Mouse (Mus musculus) cerebellum, postnatal 10 days (tissue): ENCODE results near the gene Aldh3b1.
A peak's percentile ranks its signal among the peaks of the same experiment; 100 is the strongest.
"Not testable (repeated sequence)": the region's sequence is repeated elsewhere in the genome, so short reads cannot be mapped to it uniquely, and the experiment has no call there.

Experiments used
- DNase-seq, 2 experiments: peaks; one replicate each; pipeline ENCODE4 v3.0.0; 2021; ENCODE audit warnings: mixed read lengths in 2 of 2

Gene Aldh3b1

DNA sequence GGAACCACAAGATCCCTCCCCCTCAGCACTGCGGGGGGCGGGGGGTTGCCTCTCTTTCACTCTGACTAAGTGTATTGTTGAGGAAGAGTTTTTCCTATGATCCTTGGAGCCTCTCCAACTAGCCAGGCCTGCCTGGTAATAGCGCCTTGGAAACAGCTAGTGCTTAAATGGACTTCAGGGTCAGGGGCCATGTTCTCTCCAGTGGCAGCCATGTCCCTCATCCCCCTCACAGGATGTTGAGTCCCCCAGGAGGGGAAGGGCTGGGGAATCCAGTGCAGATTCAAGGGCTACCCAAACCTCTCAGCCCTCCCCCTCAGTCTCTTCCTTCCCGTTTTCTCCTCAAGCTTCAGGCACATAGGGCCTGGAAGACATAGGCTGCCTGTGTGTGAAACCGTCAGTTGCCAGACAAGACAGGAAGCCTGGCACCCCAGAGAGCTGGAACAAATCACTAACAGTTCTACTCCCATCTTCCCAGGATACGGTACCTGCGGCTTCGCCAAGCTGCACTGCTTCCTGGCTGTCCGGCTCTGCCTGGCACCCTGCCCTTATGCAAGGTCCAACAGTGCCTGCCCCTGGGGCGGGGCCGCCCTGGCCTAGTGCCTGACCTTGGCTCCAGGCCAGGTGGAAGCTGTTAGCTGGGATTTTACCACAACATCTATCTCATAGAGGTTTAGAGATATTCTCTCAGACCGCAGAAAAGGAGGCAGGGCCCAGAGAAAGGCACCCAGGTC is at the start of gene Aldh3b1:
Gene Aldh3b1, minus strand, starts transcription at position 598 of the 731 bp plus-strand sequence.
- peak; percentile 87 to 91 for DNase-seq

DNA sequence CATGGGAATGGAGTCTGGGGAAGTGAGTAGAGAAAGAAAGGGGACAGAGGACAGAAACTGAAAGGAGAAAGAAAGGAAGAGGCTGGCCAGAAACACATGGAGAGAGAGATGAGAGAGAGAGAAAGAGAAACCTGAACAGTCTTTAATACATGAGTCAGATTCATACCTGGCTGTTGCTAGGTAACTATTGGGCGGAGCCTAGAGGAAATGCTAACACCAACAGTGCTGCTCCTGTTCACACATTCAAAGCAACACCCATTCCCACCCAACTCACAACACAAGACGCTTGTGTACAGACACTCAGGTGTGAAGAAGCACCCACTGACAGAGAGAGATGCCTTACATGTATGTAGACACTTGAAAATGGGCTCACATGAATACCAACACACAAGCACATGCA is 46.3 kb upstream of the Aldh3b1 start:
- no peak for DNase-seq

DNA sequence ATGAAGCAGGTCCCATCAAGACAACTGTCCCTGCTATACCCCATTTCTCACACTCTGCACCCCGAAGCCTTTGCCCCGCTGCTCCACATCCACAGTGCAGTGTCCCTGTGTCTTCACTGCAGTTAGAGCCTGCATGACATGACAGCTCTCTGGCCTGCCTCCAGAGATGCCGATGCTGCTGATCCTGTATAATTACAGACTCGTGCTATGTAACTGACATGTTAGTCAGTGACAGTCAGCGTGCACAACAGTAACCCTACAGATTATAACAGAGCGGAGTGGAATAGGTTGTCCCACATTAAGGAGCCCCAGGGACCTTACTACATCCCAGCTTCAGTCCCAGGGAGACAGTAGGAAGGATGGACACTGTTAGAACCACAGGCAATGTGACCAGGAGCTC is 45.0 kb upstream of the Aldh3b1 start:
- not testable (repeated sequence) for DNase-seq

DNA sequence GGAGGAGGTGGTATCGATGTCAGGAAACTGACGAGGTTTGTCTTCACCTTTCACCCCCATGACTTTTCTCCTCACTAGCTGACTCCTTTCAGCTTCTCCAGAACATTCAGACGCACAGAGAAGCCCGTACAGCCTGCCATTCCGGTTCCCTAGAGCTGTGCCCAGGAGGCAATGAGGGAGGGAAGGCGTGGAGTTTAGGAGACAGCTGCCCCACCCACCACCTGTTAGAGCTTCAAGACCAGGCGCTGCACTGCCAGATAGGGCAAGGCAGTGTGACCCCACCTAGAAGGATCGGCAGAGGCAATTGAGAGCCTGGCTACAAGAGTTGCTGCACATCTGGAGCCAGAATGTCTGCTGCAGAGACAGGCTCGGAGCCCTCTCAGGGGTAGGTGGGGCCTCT is 42.6 kb upstream of the Aldh3b1 start, which contains the start of gene Aldh3b2:
Gene Aldh3b2, plus strand, starts transcription at position 100 of the 400 bp plus-strand sequence.
- no peak for DNase-seq

DNA sequence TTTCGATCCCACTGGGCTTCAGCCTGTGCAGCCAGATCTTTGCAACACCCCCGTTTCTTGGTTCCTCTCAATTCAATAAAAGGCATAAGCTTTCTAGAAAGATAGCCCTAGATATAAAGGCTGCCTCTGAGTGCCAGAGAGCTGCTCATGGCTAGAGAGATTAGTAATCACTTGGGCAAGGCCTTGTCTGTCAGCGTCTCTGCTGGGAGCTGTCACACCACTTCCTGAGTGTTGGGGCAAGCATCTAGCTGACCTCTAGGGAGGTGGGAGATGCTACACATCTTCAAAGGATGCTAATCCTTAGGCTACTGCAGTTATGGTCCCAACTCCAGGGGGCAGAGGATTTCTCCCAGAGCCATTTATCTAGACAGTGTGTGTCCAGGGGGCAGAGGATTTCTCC is 37.6 kb upstream of the Aldh3b1 start:
- no peak for DNase-seq

DNA sequence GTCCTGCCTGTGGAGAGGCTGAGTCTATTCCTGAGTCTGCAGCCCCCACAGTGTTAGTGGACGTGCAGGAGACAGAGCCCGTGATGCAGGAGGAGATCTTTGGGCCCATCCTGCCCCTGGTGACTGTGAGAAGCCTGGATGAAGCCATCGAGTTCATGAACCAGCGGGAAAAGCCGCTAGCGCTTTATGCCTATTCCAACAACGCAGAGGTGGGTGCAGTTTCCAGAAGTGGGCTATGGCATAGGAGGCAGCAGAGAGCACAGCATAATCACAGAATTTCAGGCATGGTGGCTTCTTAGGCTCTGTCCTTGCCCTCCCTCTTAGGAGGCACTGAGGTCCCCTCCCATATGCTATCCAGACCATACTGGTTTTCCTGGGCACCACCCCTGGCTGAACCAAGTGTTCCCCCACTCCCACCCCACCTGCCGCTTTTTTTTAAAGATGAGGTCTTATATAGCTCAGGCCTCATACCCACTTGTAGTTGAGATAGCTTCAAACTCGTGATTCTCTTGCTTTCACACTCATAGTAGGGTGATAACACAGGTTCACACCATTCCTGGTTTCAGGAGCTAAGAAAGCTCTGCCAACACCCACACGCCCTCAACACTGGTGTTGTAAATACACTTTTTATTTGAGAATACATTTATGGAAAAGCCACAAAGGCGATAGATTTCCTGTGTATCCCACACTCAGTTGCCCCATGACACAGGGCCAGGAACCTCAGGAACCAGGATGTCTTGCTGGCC is 36.9 kb upstream of the Aldh3b1 start:
- DNase-seq, result peak in 1 of 2 experiments; percentile 30

DNA sequence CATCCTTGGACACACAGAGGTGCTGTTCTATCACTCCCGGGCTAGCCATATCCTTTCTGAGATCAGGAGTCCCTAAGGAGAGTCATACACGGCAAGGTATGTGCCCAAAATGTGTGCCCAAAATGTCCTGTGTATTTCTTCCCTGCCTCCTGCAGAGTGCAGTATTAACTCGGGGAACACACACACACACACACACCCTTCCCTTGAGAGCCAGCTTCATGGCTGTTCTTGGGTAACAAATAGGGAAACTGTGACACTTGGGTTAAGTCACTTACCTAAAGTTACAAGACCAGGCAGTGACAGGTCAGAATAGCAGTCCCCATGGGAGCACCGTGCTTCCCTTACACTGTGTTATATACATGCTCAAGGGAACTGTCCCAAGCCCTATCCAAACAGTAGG is 34.4 kb upstream of the Aldh3b1 start:
- DNase-seq, result no peak

DNA sequence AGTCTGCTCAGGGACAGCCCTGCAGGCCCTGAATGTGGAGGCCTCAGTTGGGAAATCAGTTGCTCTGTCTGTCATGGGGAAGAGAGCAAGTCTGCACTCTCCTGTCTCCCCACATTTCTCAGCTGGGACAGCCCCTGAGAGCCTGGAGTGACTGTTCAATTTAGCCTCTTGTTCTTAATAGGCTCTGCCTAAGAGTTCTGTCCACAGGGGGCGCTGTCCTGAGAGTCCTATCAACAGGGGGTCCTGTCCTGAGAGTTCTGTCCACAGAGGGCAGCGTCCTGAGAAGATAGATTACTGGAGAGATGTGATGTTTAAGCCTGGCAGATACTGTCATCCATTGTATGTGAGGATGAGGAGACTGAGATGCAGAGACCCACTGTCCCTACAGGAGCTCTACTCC is 32.9 kb upstream of the Aldh3b1 start:
- DNase-seq, result peak in 1 of 2 experiments; percentile 50

DNA sequence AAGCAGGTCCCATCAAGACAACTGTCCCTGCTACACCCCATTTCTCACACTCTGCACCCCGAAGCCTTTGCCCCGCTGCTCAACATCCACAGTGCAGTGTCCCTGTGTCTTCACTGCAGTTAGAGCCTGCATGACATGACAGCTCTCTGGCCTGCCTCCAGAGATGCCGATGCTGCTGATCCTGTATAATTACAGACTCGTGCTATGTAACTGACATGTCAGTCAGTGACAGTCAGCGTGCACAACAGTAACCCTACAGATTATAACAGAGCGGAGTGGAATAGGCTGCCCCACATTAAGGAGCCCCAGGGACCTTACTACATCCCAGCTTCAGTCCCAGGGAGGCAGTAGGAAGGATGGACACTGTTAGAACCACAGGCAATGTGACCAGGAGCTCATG is 32.2 kb upstream of the Aldh3b1 start:
- DNase-seq, result not testable (repeated sequence)

DNA sequence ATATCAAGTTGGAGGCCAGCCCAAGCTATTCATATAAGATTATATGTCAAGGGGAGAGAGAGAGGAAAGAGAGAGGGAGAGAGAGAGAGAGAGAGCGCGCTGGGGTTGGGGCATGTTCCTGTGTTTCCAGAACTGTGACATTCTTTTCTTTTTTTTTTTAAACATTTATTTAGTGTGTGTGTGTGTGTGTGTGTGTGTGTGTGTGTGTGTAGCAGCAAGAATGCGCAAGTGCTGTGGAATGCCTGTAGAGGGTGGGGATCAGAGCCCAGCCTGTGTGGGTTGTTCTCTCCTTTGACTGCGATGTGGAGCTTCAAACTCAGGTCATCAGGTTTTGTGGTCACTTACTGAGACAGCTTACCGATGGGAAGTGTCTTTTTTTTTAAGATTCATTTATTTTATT is 30.6 kb upstream of the Aldh3b1 start:
- no peak for DNase-seq

DNA sequence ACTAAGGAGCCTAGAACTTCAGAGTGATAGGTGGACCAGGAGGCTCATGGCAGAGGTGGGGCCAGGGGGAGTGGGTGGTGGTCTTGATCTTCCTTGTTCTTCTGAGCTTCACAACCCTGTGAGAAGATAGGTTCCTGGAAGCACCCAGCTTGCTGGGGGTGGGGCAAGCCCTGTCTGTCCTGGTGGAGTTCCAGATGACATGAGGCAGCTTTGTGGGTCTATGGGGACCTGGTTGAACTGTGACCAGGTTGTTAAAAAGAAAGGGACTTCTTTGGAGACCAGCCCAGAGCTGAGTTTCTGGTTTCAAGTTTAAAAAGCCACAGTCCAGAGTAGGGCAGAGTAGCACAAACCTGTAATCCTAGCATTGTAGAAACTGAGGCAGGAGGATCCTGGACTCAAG is 29.4 kb upstream of the Aldh3b1 start:
- DNase-seq, result no peak

DNA sequence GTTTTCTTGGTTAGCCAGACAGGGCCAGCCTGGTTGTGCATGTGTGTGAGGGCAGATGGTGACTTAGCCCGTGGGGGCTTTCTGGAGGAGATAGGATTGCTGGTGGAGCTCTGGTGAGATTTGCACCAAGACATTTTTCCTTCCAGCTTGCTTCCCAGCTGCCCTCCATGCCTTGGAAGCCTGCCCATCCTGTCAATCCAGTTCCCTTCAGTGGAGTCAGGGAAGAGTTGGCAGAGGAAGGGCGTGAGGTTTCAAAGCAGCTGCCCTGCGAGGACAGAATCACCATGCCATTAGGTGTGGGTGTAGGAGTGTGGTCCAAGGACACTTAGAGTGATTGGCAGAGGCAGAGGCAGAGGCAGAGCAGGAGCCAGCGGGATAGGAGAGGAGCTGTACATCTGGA is 28.9 kb upstream of the Aldh3b1 start, which contains the start of gene Aldh3b3:
Gene Aldh3b3, plus strand, starts transcription at position 176 of the 400 bp plus-strand sequence.
- peak; percentile 79 to 82 for DNase-seq

DNA sequence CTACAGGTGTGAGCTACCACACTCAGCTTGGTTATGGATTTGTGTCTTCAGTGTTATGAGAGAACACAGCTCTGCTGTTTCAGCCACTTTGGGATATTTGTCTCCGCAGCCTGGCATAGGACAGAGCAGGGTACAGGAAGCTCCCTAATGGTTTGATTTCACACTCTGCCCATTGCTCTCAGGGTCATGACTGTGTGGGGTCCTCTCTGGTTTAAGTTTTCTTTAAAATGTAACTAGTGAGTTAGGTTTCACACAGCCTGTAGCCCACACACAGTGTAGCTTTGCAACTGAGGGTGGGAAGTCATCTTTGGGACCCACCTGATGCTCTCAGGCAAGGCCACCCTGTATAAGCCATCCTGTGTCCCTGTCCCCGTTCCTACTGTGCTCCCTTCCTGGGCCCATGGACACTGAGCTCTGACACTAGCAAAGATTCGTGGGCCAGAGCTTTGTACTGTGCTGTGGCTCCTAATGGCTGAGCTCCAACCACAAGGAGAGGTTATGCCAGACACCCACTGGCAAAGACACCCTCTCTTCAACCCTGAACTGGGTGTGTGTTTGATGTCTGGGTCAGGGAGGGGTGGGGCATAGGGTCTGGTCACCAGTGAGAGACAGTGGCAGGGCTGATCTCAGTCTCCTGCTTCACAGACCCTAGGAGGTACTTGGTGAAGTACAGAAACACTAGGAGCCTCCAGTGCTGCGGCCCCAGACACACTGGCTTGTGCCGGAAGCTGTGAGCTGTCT is 27.9 kb upstream of the Aldh3b1 start:
- DNase-seq, result not testable (repeated sequence)

DNA sequence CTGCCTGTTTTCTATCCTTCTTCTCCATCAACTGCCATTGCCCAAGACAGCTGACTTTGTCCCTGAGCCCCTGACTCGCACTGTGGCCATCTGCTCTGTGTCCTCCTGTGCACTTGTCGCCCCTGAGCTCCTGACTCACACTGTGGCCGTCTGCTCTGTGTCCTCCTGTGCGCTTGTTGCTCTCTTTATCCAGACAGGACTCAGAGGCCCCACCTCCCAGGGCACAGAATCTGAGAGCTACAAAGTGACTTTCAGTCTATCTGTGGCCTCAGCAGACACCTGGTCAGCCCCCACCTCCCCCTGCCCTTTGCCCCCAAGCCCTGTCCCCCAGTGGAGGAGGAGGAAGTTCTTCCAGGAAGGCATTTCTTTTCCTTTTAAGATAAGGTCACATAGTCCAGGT is 26.2 kb upstream of the Aldh3b1 start:
- peak; percentile 50 to 66 for DNase-seq

DNA sequence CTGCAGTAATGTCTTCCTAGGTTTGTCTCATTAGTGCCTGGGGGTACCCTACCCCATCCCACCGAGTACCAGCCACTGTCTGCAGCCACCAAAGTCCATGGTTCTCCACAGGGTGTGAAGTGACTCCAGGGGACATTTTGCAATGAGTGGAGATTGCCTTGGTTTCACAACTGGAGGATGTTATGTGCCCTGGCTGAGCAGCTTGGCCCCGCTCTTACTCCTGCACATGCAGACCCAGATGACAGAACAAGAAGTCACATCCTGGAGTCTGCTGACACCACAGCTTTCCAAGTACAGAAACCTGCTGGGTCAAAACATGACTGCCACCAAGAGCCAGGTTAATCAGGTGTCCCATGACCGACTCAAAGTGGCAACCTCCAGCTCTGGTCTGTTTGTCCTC is 25.4 kb upstream of the Aldh3b1 start:
- DNase-seq, result peak in 1 of 2 experiments; percentile 16

DNA sequence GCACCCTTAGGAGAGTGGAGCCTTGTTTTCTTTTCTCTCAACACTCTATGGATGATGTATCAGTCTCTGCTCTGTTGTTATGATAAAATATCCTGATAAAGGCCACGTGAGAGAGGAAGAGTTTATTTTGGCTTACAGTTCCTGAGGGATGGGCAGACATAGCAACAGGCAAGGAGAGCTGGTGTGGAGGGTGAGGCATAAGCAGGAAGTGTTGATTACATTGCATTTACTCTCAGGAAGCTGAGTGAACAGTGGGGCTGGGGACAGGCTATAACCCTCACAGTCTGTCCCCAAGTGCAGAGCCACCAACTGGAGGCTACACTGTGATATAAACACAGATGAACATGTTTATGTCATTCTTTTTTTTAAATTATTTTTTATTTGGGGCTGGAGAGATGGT is 22.5 kb upstream of the Aldh3b1 start:
- no peak for DNase-seq

DNA sequence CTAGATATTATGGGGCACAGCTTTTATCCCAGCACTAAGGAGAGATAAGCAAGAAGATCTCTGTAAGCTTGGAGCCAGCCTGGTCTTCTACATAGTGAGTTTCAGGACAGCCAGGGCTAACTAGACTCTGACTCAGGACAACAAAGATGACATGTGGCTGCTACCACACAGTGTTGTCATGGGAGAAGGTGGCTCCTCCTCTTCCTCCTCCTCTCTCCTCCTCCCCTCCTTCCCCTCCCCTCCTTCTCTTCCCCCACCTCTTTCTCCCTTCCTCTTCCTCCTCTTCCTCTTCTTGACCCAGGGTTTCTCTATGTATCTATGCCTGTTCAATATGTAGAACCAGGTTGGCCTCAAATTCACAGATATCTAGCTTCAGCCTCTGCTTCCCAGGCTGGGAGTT is 21.9 kb upstream of the Aldh3b1 start:
- DNase-seq, result no peak

DNA sequence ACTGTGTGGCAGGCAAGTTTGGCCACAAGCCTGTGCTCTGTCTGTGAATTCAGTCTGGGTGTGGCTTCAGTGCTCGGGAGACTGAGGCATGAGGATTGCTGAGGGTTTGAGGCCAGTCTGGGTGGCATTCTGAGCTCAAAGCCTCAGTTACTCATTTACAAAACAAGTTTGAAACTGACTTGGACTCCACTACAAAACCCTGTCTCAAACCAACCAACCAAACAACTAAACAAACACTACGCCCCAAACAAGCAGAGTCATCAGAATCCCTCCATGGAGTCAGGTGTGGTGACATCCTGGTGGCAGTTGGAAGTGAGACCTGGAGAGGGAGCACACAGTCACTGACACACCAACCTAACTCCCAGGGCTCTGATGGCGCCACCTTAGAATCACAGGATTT is 20.7 kb upstream of the Aldh3b1 start:
- no peak for DNase-seq

DNA sequence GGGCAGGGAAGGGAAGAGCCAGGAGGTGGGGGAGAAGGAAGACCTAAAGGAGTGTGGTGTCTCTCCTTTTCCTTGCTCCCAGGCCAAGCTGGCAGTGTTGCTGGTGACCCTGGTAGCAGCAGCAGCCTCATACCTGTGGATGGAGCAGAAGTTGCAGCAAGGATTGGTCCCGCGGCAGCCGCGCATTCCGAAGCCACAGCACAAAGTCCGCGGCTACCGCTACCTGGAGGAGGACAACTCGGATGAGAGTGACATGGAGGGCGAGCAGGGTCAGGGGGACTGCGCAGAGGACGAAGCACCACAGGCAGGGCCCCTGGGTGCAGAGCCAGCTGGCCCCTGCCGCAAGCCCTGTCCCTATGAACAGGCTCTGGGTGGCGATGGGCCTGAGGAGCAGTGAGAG is 18.9 kb upstream of the Aldh3b1 start:
- no peak for DNase-seq

DNA sequence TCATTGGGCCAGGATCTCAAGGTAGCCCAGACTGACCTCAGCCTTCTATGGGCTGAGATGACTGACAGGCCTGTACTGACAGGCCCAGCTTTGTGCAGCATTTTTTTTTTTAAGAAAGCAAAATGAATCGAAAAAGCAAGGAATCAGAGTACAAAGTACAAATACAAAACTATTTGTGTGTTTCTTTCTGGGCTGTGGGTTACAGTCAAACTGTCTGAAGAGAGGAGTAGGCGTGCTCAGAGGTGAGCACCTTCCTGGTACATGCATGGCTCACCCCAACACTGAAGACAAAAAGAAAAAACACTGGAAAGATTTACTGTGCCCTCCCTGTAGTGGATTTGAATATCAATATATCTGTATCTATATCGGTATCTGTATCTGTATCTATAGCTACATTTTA is 18.2 kb upstream of the Aldh3b1 start:
- no peak for DNase-seq

DNA sequence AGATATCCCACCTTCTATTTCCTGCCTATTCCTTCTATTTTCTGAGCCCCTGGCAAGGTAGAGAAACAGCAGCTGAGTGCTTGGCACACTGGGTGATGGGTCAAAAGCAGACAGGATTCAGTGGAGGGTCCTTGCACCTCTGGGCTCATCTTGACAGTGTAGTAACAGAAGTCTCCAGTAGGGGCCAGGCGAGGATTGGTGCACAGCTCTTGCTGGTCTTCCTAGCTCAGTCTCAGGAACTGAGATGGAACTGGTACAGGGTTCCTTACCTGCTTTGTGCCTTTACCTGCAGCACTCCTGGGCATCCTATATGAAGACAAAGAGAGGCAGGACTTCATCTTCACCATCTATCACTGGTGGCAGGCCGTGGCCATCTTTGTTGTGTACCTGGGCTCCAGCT is 17.1 kb upstream of the Aldh3b1 start:
- DNase-seq, result peak; percentile 87 to 93

DNA sequence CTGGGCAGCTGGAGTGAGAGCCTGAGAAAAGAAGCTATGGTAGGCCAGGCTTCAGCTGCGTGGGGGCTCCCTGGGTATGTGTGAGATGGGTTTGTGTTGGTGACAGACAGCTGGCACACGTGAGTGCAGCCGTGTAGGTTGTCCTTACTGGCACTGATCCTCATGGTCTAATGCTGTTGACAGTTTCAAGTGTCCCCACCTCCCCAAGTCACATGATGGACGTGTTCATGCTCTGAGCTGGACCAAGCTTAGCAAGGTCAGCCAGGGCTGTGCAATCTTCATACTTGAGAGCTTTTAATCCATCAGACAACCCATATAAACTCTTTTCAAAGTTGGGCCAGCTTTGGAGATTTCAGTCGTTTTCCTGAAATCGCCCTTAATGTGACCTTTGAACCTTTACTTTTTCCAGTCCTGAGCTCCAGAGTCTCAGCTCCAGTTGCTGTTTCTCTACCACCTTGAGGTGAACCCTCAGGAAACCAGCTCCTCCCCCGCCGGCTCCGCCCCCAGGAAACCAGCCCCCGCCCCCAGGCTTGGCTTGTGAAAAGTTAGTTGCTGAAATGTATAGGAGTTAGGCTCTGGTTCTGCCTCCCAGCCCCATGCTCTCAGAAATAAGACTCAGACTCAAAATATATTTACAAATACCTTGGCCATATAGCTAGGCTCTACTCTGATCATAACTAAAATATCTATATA is 16.4 kb upstream of the Aldh3b1 start:
- no peak for DNase-seq
